Mouse (Mus musculus): ENCODE results near the gene Pycr2.
A peak's percentile ranks its signal among the peaks of the same experiment; 100 is the strongest.
"Not testable (repeated sequence)": the region's sequence is repeated elsewhere in the genome, so short reads cannot be mapped to it uniquely, and the experiment has no call there.

Pycr2 gene

GRCm38 (mm10) chr1:180905876-180906275 lies 1.8 kb downstream of the Pycr2 start:
- no peak for DNase-seq (ENCODE audit: low spot score)

GRCm38 (mm10) chr1:180906461-180907147 lies 2.5 kb downstream of the Pycr2 start:
- DNase-seq (ENCODE audit: low spot score) = no peak

GRCm38 (mm10) chr1:180911138-180911537 lies 7.0 kb downstream of the Pycr2 start:
- no peak for DNase-seq (ENCODE audit: low spot score)

GRCm38 (mm10) chr1:180911653-180912287 lies 7.7 kb downstream of the Pycr2 start:
- no peak for DNase-seq (ENCODE audit: low spot score)

- no peak for DNase-seq (ENCODE audit: low spot score)
Measured at GRCm38 (mm10) chr1:180912792-180913191, 8.7 kb downstream of the Pycr2 start.

- no peak for DNase-seq (ENCODE audit: low spot score)
Measured at GRCm38 (mm10) chr1:180913797-180914196, 9.7 kb downstream of the Pycr2 start.

- no peak for DNase-seq (ENCODE audit: low spot score)
Measured at GRCm38 (mm10) chr1:180916425-180916824, 12.3 kb downstream of the Pycr2 start.

GRCm38 (mm10) chr1:180917053-180917452 lies 13.0 kb downstream of the Pycr2 start:
- no peak for DNase-seq (ENCODE audit: low spot score)

- no peak for DNase-seq (ENCODE audit: low spot score)
Measured at GRCm38 (mm10) chr1:180919686-180920085, 15.6 kb downstream of the Pycr2 start.

- no peak for DNase-seq (ENCODE audit: low spot score)
Measured at GRCm38 (mm10) chr1:180922273-180923048, 18.4 kb downstream of the Pycr2 start.

GRCm38 (mm10) chr1:180924737-180925136 lies 20.6 kb downstream of the Pycr2 start:
- no peak for DNase-seq (ENCODE audit: low spot score)

- DNase-seq (ENCODE audit: low spot score) = no peak
Measured at GRCm38 (mm10) chr1:180926286-180926685, 22.2 kb downstream of the Pycr2 start.

GRCm38 (mm10) chr1:180929599-180929998 lies 25.5 kb downstream of the Pycr2 start:
- no peak for DNase-seq (ENCODE audit: low spot score)

GRCm38 (mm10) chr1:180931106-180931505 lies 27.0 kb downstream of the Pycr2 start:
- DNase-seq (ENCODE audit: low spot score) = no peak

GRCm38 (mm10) chr1:180933659-180934058 lies 29.6 kb downstream of the Pycr2 start:
- no peak for DNase-seq (ENCODE audit: low spot score)

- DNase-seq (ENCODE audit: low spot score) = no peak
Measured at GRCm38 (mm10) chr1:180934467-180935419, 30.6 kb downstream of the Pycr2 start, which contains the start of gene Lefty1. Gene Lefty1, plus strand, starts transcription at chr1:180935022.

- DNase-seq (ENCODE audit: low spot score) = peak; percentile 73
Measured at GRCm38 (mm10) chr1:180936610-180937398, 32.7 kb downstream of the Pycr2 start.

- DNase-seq (ENCODE audit: low spot score) = not testable (repeated sequence)
Measured at GRCm38 (mm10) chr1:180937631-180938030, 33.5 kb downstream of the Pycr2 start.

GRCm38 (mm10) chr1:180938781-180939180 lies 34.7 kb downstream of the Pycr2 start:
- not testable (repeated sequence) for DNase-seq (ENCODE audit: low spot score)

GRCm38 (mm10) chr1:180940776-180941460 lies 36.8 kb downstream of the Pycr2 start:
- no peak for DNase-seq (ENCODE audit: low spot score)
